Mouse (Mus musculus): ENCODE results near the gene Cdh1.
"Not testable (repeated sequence)": the region's sequence is repeated elsewhere in the genome, so short reads cannot be mapped to it uniquely, and the experiment has no call there.

Gene Cdh1

DNA sequence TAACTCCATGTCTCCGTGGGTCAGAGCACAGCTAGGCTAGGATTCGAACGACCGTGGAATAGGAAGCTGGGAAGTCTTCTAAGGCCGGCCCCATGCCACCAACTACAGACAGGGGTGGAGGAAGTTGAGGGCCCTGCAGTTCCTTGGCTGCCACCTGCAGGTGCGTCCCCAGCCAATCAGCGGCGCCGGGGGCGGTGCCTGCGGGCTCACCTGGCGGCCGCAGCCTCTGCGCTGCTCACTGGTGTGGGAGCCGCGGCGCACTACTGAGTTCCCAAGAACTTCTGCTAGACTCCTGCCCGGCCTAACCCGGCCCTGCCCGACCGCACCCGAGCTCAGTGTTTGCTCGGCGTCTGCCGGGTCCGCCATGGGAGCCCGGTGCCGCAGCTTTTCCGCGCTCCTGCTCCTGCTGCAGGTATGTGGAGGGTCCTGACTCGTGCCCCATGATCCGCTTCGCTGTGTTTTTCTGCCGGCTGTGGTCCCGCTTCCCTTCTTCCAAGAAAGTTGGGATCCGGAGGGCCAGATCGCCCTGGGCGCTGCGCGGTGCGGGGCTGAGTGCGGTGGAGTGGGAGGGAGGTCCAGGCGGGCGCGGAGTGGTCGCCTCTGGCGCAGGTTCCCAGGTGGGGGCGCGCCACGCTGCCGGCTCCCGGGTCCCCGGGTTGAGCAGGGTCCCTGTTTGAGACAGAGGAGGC is at the start of gene Cdh1:
TSS of gene Cdh1 (plus strand) at position 221 of the 689 bp plus-strand sequence.
- DNase-seq (ENCODE audit: low spot score), result peak; percentile 44

DNA sequence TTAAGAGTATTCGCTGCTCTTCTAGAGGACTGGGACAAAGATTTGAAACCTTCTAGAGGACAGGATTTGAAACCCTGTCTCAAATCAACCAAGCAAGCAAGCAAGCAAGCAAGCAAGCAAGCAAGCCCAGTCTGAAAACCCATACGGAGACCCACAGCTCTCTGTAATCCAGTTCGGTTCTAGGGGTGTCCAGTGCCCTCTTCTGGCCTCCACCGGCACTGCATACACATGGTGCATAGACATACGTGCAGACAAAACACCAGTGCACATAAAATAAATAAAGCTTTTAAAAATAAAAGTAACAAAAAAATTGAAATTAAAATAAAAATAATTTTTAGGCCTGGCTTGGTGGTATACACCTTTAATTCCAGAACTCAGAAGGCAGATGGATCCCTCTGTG is 49.1 kb upstream of the Cdh1 start:
- DNase-seq (ENCODE audit: low spot score), result no peak

GRCm38 (mm10) chr8:106556068-106556645 is 47.0 kb upstream of the Cdh1 start:
- DNase-seq (ENCODE audit: low spot score), result no peak

GRCm38 (mm10) chr8:106559844-106560243 is 43.3 kb upstream of the Cdh1 start:
- DNase-seq (ENCODE audit: low spot score), result no peak

- DNase-seq (ENCODE audit: low spot score), result peak; percentile 80
Observed at GRCm38 (mm10) chr8:106561097-106561865, 41.9 kb upstream of the Cdh1 start.

DNA sequence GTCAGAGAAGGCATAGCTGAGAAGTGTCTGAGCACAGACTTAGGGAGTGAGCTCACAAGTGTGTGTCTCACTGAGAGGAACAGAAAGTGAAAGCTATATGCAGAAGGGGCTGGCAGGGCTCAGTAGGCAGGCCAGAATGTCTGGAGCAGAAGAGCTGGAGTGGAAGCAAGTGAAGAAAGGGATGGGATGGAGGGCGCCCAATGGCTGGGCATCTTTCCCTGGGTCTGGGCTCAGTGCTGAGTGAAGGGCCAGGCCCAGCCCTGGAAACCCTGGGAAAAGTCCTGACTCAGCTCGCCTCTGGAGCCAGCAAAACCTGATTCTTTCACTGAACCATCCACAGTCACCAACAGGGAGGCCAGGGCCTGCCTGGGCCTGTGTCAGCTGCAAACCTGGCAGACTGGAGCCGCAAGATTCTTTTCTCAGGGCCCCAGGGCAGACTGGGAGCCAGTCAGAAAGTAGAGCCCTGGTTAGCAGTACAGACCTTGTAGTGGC is 39.4 kb upstream of the Cdh1 start:
- no peak for DNase-seq (ENCODE audit: low spot score)

DNA sequence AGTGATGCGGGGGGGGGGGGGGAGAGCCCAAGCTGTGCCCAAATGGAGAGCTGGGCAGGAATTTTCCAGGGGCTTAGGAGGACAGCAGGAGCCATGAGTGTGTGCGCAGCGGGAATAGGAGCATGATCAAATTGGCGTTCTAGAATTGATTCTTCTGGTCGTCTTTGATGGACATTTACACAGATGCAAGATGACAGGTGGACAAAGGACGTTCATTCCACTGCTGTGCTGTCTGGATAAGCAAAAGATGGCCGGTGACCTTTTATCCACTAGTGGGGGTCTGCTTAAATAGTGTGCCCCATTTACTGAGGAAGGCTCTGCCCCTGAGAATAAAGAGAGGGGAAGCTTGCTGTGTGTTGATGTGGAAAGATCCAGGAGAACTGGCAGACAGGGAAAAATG is 34.1 kb upstream of the Cdh1 start:
- peak; percentile 97 for DNase-seq (ENCODE audit: low spot score)

DNA sequence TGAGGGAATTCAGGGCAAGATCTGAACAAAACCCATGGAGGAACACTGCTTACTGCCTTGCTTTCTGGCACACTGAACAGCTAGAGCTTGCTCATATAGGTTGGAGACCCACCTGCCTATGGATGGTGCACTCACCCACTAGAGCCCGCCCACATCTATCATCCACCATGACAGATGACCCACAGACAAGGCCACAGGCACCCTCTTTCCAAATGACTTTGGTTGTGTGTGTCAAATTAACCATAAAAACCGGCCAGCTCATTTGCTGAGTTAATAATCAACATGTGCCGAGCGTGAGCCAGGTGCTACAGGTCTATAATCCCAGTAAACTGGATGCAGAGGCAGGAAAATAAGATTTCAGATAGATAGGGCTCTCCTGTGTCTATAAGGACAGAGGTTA is 32.8 kb upstream of the Cdh1 start:
- DNase-seq (ENCODE audit: low spot score), result peak; percentile 23

DNA sequence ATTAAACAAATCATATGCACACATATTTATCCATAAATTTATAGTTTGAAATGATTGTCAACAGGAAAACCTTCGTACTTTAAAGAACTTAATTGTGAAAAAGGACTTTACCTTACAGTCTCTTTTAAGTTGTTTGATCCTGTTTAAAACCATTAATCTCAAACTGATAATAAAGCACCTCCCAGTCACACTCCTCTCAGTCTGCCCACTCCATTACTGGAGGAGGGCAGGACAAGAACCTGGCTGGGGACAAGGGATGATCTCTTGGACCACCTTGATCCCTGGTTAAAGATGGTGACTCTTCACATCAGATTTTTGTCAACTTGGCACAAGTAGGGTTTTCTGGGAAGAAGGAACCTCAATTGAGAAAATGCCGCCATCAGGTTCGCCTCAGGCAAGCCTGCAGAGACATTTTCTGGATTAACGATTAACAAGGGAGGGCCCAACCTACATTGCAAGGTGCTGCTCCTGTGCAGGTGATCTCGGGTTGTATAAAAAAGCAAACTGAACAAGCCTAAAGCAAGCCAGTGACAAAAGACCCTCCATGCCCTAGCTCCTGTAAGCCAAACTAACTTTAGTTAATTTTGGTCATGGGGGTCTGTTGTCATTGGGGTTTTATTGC is 31.5 kb upstream of the Cdh1 start:
- no peak for DNase-seq (ENCODE audit: low spot score)

GRCm38 (mm10) chr8:106572175-106572574 is 31.0 kb upstream of the Cdh1 start:
- DNase-seq (ENCODE audit: low spot score), result not testable (repeated sequence)

DNA sequence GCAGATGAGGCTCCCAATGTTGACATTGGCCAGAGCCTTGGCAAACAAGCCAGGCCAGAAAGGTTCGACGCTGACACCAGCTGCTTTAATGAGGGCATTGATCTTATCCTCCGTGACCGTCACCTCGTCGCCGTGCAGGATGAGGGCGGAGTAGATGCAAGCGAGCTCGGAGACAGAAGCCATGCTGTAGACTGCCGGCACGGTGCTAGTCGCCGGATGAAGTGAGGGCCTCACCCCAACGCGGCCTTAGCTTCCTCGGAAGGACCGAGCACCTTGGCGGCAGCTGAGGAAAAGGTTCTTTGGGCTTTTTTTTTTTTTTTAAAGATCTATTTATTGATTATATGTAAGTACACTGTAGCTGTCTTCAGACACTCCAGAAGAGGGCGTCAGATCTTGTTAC is 30.0 kb upstream of the Cdh1 start, which contains the start of gene Gm10073:
TSS of gene Gm10073 (minus strand) at position 294 of the 400 bp plus-strand sequence.
- not testable (repeated sequence) for DNase-seq (ENCODE audit: low spot score)

GRCm38 (mm10) chr8:106574283-106574682 is 28.9 kb upstream of the Cdh1 start:
- DNase-seq (ENCODE audit: low spot score), result no peak

- DNase-seq (ENCODE audit: low spot score), result no peak
Observed at GRCm38 (mm10) chr8:106576849-106577555, 26.1 kb upstream of the Cdh1 start.

DNA sequence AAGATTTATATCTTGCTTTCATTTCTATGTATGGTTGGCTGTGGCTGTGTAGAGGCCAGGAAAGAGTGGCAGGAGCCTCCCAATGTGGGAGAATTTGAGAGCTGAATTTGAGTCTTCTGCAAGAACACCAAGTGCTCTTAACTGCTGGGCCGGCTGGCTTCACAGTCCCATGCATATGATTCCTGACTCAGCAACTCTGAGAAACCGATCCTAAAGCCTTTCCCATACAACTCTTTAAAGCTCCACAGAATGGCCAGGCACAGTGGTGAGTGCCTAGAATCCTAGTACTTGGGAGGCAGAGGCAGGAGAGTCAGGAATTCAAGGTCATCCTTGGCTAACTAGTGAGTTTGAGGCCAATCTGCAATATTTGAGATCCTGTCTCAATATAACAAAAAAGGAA is 23.6 kb upstream of the Cdh1 start:
- no peak for DNase-seq (ENCODE audit: low spot score)

DNA sequence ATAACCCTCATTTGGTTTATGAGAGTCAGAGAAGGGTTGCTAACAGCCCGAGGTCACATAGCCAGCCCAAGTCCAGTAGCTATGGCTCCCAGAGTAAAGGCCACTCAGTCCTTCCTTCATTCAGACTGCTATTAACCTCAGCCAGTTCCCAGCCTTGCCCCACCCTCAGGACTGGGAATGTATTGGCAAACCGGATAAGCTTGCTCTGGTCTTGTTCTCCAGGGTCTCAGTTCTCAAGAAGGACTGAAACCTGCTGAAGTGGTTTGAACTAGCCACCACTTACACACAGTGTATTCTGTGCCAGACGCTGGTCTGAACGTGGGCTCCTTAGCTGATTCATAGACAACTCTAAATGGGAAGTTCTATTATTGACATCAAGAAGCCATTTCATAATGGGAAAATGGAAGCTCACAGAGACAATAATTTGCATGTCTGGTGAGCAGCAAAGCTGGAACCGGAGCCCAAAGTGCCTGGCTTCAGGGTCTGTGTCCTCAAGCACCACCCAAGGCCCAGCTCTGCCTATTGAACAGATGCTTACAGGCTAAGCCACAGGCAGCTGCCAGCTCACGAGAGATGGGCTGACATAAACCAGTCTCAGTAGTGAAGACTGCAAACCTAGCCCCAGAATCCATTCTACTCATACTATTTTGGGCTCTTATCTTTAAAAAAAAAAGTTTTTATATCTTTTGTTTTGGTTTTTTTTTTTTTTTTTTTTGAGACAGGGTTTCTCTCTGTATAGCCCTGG is 21.6 kb upstream of the Cdh1 start:
- no peak for DNase-seq (ENCODE audit: low spot score)

- DNase-seq (ENCODE audit: low spot score), result no peak
Observed at GRCm38 (mm10) chr8:106584942-106585670, 18.0 kb upstream of the Cdh1 start.

GRCm38 (mm10) chr8:106585671-106586037 is 17.5 kb upstream of the Cdh1 start:
- DNase-seq (ENCODE audit: low spot score), result no peak

DNA sequence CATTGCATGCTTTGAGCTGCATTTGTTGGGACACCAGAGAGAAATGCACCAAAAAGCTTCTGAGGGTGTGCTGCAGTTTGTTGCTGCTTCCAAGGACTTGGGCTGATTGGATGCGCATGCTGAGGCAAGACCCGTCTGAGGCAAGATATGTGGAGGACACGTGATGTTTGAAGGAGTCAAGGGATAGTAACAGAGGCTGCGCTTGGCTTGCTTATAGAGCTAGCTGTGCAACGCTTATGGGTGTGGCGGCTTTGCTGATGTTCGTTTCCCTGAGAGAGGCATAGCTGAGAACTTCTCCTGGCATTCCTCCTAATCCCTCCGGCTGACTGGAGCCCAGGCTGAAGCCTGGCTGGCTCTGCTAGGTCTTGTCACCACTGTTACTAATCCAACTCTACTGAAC is 16.3 kb upstream of the Cdh1 start:
- DNase-seq (ENCODE audit: low spot score), result no peak

GRCm38 (mm10) chr8:106588443-106589431 is 14.4 kb upstream of the Cdh1 start:
- no peak for DNase-seq (ENCODE audit: low spot score)

All from retina, embryonic 14.5 days (tissue).